Mouse (Mus musculus) hindbrain, embryonic 16.5 days (tissue): ENCODE results near the gene Ms4a6c. TPM values are rescaled to one million over a fixed set of nuclear protein-coding genes. Genes with fewer than 3 reads are reported as not detected.
"Not testable (repeated sequence)": the region's sequence is repeated elsewhere in the genome, so short reads cannot be mapped to it uniquely, and the experiment has no call there.

Source experiments
- ATAC-seq: fragments of 200-750 bp; cut with Nextera tagmentation; 2 replicates; pipeline ENCODE4 v1.8.0; 2017; ENCODE audit warnings: moderate TSS enrichment, moderate library complexity
- H3K27ac ChIP-seq: fragments of 300-500 bp; sonication (generic); 2 replicates; pipeline ENCODE4 v1.5.1; 2014; ENCODE audit warnings: low read depth, mild to moderate bottlenecking, control low read depth, low read length, moderate library complexity
- H3K27me3 ChIP-seq: fragments of 300-500 bp; sonication (generic); replicated peaks from 2 replicates; pipeline ENCODE4 v1.6.1; 2014; ENCODE audit warnings: low read length; ENCODE audit not compliant: control insufficient read depth, insufficient read depth
- H3K36me3 ChIP-seq: fragments of 300-500 bp; sonication (generic); 2 replicates; pipeline ENCODE4 v1.6.1; 2014; ENCODE audit warnings: mild to moderate bottlenecking, low read length, moderate library complexity, mixed read lengths; ENCODE audit not compliant: control insufficient read depth, insufficient read depth
- H3K4me1 ChIP-seq: fragments of 300-500 bp; sonication (generic); 2 replicates; pipeline ENCODE4 v1.6.1; 2014; ENCODE audit warnings: low read depth, low read length; ENCODE audit not compliant: control insufficient read depth, insufficient read depth
- H3K4me2 ChIP-seq: fragments of 300-500 bp; sonication (generic); 2 replicates; pipeline ENCODE4 v1.6.1; 2014; ENCODE audit warnings: mild to moderate bottlenecking, low read length, control low read depth, moderate library complexity
- H3K4me3 ChIP-seq: fragments of 300-500 bp; sonication (generic); 2 replicates; pipeline ENCODE4 v1.5.1; 2014; ENCODE audit warnings: mild to moderate bottlenecking, low read length, control low read depth, moderate library complexity
- H3K9ac ChIP-seq: fragments of 300-500 bp; sonication (generic); 2 replicates; pipeline ENCODE4 v1.6.1; 2014; ENCODE audit warnings: low read depth, mild to moderate bottlenecking, control low read depth, low read length, moderate library complexity
- H3K9me3 ChIP-seq: fragments of 300-500 bp; sonication (generic); 2 replicates; pipeline ENCODE4 v1.6.1; 2014; ENCODE audit warnings: mild to moderate bottlenecking, low read length, moderate library complexity; ENCODE audit not compliant: control insufficient read depth
- WGBS: fragments of 180-500 bp; shearing (Covaris S2); extraction: QIAGEN DNeasy Blood & Tissue Kit; methylation state at CpG from one replicate; pipeline ENCODE4 v1.1.7; 2014; 5-methylcytosine and 5-hydroxymethylcytosine counted together
- polyA plus RNA-seq: library from polyadenylated mRNA; unstranded; fragments of >200 nt; fragmentation: Nextera tagmentation; extraction: Ambion mirVana; gene quantifications from 2 replicates; pipeline ENCODE4 v1.2.1, GENCODE M21; 2015

Ms4a6c gene
- polyA plus RNA-seq, 1 experiment from 2014 or later = 2.5 TPM

- Histone ChIP-seq H3K4me3 (no peak overlapping the region), H3K27ac (no peak overlapping the region), H3K4me1 (no peaks in the 10 kb centered on the region), H3K4me2 (no peak overlapping the region), H3K9ac (no peak overlapping the region), H3K9me3 (no peaks in the 10 kb centered on the region), H3K36me3 (no peaks in the 10 kb centered on the region), H3K27me3 (no peaks in the 10 kb centered on the region)
- ATAC-seq = no peak
- 86% methylated on average over 1 of the region's 1 CpGs for WGBS
Observed at GRCm38 (mm10) chr19:11492671-11493070, 23.5 kb downstream of the Ms4a6c start.

GRCm38 (mm10) chr19:11494519-11494918, 25.4 kb downstream of the Ms4a6c start:
- WGBS = 92% methylated on average over 3 of the region's 3 CpGs
- Histone ChIP-seq H3K9ac (no peak overlapping the region), H3K36me3 (no peaks in the 10 kb centered on the region), H3K27ac (no peak overlapping the region), H3K4me2 (no peak overlapping the region), H3K9me3 (no peaks in the 10 kb centered on the region), H3K27me3 (no peaks in the 10 kb centered on the region), H3K4me1 (no peaks in the 10 kb centered on the region), H3K4me3 (no peak overlapping the region)
- ATAC-seq = no peak

- 91% methylated on average over 6 of the region's 6 CpGs for WGBS
- H3K36me3 ChIP-seq = no peaks in the 10 kb centered on the region
- no peaks in the 10 kb centered on the region for H3K9me3 ChIP-seq
- H3K4me1 ChIP-seq = no peaks in the 10 kb centered on the region
- no peak for ATAC-seq
- no peaks in the 10 kb centered on the region for H3K27me3 ChIP-seq
- H3K9ac ChIP-seq = no peak overlapping the region
- no peak overlapping the region for H3K4me2 ChIP-seq
- no peak overlapping the region for H3K4me3 ChIP-seq
- no peak overlapping the region for H3K27ac ChIP-seq
Observed at GRCm38 (mm10) chr19:11496361-11496760, 27.2 kb downstream of the Ms4a6c start.

- 84% methylated on average over 1 of the region's 1 CpGs for WGBS
- H3K9ac ChIP-seq, ATAC-seq: not testable (repeated sequence)
Observed at GRCm38 (mm10) chr19:11497300-11497699, 28.1 kb downstream of the Ms4a6c start.

GRCm38 (mm10) chr19:11500796-11501195, 31.6 kb downstream of the Ms4a6c start:
- Histone ChIP-seq H3K9me3 (no peaks in the 10 kb centered on the region), H3K4me2 (no peak overlapping the region), H3K27ac (no peak overlapping the region), H3K27me3 (no peaks in the 10 kb centered on the region), H3K4me1 (no peaks in the 10 kb centered on the region), H3K36me3 (no peaks in the 10 kb centered on the region), H3K9ac (no peak overlapping the region), H3K4me3 (no peak overlapping the region)
- 93% methylated on average over 1 of the region's 1 CpGs for WGBS
- no peak for ATAC-seq

More at GRCm38 (mm10) chr19:11497300-11497699, 28.1 kb downstream of the Ms4a6c start:
- H3K27ac ChIP-seq, H3K36me3 ChIP-seq, H3K27me3 ChIP-seq, H3K9me3 ChIP-seq, H3K4me1 ChIP-seq, H3K4me3 ChIP-seq, H3K4me2 ChIP-seq: not testable (repeated sequence)

- no peaks in the 10 kb centered on the region for H3K36me3 ChIP-seq
Observed at GRCm38 (mm10) chr19:11501326-11501725, 32.2 kb downstream of the Ms4a6c start.

GRCm38 (mm10) chr19:11504857-11505256, 35.7 kb downstream of the Ms4a6c start:
- ATAC-seq = no peak
- H3K36me3 ChIP-seq = no peaks in the 10 kb centered on the region
- no peaks in the 10 kb centered on the region for H3K27me3 ChIP-seq
- no peak overlapping the region for H3K9ac ChIP-seq
- H3K4me2 ChIP-seq = no peak overlapping the region
- no peaks in the 10 kb centered on the region for H3K9me3 ChIP-seq
- no peak overlapping the region for H3K4me3 ChIP-seq
- H3K27ac ChIP-seq = no peak overlapping the region
- WGBS = 89% methylated on average over 1 of the region's 1 CpGs
- H3K4me1 ChIP-seq = no peaks in the 10 kb centered on the region

More at GRCm38 (mm10) chr19:11501326-11501725, 32.2 kb downstream of the Ms4a6c start:
- H3K4me1 ChIP-seq = no peaks in the 10 kb centered on the region
- H3K4me3 ChIP-seq = no peak overlapping the region
- no peaks in the 10 kb centered on the region for H3K9me3 ChIP-seq
- no peaks in the 10 kb centered on the region for H3K27me3 ChIP-seq
- no peak overlapping the region for H3K9ac ChIP-seq
- no peak for ATAC-seq
- no peak overlapping the region for H3K4me2 ChIP-seq
- H3K27ac ChIP-seq = no peak overlapping the region
- 89% methylated on average over 4 of the region's 4 CpGs for WGBS

- Histone ChIP-seq H3K4me1 (no peaks in the 10 kb centered on the region), H3K27me3 (no peaks in the 10 kb centered on the region), H3K27ac (no peak overlapping the region), H3K9me3 (no peaks in the 10 kb centered on the region), H3K4me2 (no peak overlapping the region), H3K36me3 (no peaks in the 10 kb centered on the region), H3K9ac (no peak overlapping the region), H3K4me3 (no peak overlapping the region)
- ATAC-seq = no peak
- 44% methylated on average over 1 of the region's 1 CpGs for WGBS
Observed at GRCm38 (mm10) chr19:11513458-11513857, 44.3 kb downstream of the Ms4a6c start.

GRCm38 (mm10) chr19:11516246-11516645, 47.1 kb downstream of the Ms4a6c start, which contains the start of gene Ms4a6b:
Gene Ms4a6b (plus strand): TSS chr19:11516512.
- Histone ChIP-seq H3K4me3 (no peak within 1 kb of the TSS), H3K4me2 (no peak within 1 kb of the TSS), H3K27me3 (no peaks in the 10 kb centered on the region), H3K4me1 (no peaks in the 10 kb centered on the region), H3K27ac (no peak within 1 kb of the TSS), H3K9ac (no peak within 1 kb of the TSS), H3K9me3 (no peaks in the 10 kb centered on the region), H3K36me3 (no peaks in the 10 kb centered on the region)
- ATAC-seq = no peak

- Histone ChIP-seq H3K36me3 (no peaks in the 10 kb centered on the region), H3K27ac (no peak overlapping the region), H3K27me3 (no peaks in the 10 kb centered on the region), H3K4me2 (no peak overlapping the region), H3K4me3 (no peak overlapping the region), H3K9me3 (no peaks in the 10 kb centered on the region), H3K9ac (no peak overlapping the region), H3K4me1 (no peaks in the 10 kb centered on the region)
- 79% methylated on average over 4 of the region's 4 CpGs for WGBS
- ATAC-seq = no peak
Observed at GRCm38 (mm10) chr19:11516845-11517244, 47.7 kb downstream of the Ms4a6c start.
